Mouse (Mus musculus) lung, postnatal 0 days (tissue): ENCODE results near the gene Car5a.

ENCODE experiments used
- CTCF ChIP-seq: IDR thresholded peaks from 2 replicates; pipeline ENCODE4 v1.5.1; 2016; ENCODE audit warnings: antibody characterized with exemption, mild to moderate bottlenecking
- EP300 ChIP-seq: IDR thresholded peaks from 2 replicates; pipeline ENCODE4 v1.6.1; 2016; ENCODE audit warnings: antibody characterized with exemption, mild to moderate bottlenecking, control low read depth

GRCm38 (mm10) chr8:121946351-121946750 lies 1.6 kb upstream of the Car5a start:
- TF ChIP-seq EP300 (no peak), CTCF (no peak)
